Mouse (Mus musculus): ENCODE measurements around the gene Top1. TPM values are rescaled to one million over a fixed set of nuclear protein-coding genes. Genes with fewer than 3 reads are reported as not detected.

Gene Top1
- polyA plus RNA-seq, 1 experiment from 2014 or later = 65.3 TPM

Other genes starting within 250 kb of the Top1 start
- gene Plcg1, start 85.4 kb downstream of the Top1 start, polyA plus RNA-seq (2015; fragmentation: Nextera tagmentation; extraction: Ambion mirVana) = 29.6 and 29.7 TPM in 2 replicates
- gene Zhx3, start 227.1 kb downstream of the Top1 start, polyA plus RNA-seq (2015; fragmentation: Nextera tagmentation; extraction: Ambion mirVana) = 7.8 and 8.0 TPM in 2 replicates
- gene Lpin3, start 234.8 kb downstream of the Top1 start, polyA plus RNA-seq (2015; fragmentation: Nextera tagmentation; extraction: Ambion mirVana) = 7.6 and 9.7 TPM in 2 replicates

Measured in intestine, embryonic 15.5 days (tissue).